Mouse (Mus musculus) spleen, embryonic (tissue): ENCODE measurements around the gene Vmn1r90.
"Not testable (repeated sequence)": the region's sequence is repeated elsewhere in the genome, so short reads cannot be mapped to it uniquely, and the experiment has no call there.

Experiments
- CTCF ChIA-PET: fragments of 350-600 bp; sonication (Branson Sonifier 250); formaldehyde crosslinking; loops from one replicate; lab custom pipeline; 2022; lab: Charles Lee

The Vmn1r90 gene

GRCm38 (mm10) chr7:14563406-14563805, at the start of gene Vmn1r90:
TSS of gene Vmn1r90 (minus strand) at chr7:14563506.
- CTCF ChIA-PET = no interaction called here

DNA sequence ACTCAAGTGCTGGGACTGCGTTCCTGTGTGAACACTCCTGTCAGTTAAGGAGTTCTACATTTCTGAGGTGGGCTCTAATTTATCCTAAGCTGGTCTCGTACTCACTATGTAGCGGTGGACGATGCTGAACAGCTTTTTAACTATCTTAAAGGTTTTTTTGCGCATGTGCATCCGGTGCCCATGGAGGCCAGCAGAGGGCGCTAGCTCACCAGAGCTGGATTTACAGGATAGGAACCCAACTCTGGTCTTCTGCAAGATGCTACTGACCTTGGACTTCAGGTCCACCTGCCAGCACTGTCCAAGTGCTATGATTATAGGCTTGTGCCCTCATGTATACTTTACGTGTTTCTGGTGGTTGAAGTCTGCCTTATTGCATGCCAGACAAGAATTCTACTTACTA, 29.7 kb upstream of the Vmn1r90 start:
- CTCF ChIA-PET = not testable (repeated sequence)

GRCm38 (mm10) chr7:14552284-14552683, 11.0 kb downstream of the Vmn1r90 start:
- CTCF ChIA-PET = interaction anchor here (0.7 kb wide), 1 partner anchor 15 kb away, joined by 8 read pairs; no protein-coding TSS in a partner anchor

DNA sequence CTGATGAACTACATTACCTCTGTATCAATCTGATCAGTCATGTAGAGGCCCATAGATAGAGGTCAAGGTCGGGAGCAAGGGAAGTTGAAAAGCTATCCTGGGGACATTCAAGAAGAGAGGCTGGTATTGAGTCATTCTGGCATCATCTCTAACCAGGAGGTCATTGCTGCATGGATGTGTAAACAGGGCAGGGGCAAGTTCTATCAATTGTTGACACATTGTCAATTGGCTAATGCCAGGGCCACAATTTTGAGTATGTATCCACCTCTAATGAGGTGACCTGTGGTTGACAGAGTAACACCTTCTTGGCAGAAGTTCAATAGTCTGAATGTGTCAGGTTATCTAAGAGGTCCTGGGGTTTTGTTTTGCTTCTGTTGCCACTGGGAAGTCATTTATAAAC, 38.0 kb downstream of the Vmn1r90 start:
- CTCF ChIA-PET = no interaction called here

GRCm38 (mm10) chr7:14522636-14523035, 40.7 kb downstream of the Vmn1r90 start:
- CTCF ChIA-PET = no interaction called here

DNA sequence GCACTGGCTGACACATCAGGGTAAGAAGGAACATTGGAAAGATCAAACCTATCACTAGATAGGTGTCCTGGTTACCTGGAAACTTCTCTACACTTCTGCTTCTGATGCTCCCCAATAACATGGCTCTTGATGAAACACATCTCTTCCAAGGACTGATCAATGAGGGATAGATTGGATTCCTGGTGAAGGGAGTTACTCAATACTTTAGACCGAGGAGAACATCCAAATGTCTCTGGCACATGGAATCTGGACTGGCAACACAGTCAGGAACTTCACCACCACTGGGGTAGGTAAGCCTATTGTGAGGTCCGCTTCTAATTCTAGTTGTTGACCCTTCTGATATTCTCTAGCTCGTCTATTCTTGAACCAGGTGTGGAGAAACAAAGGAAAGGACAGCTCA, 45.0 kb downstream of the Vmn1r90 start:
- CTCF ChIA-PET = no interaction called here
